Mouse (Mus musculus): ENCODE data around the gene Ankmy1.

- TF ChIP-seq CTCF (IDR thresholded peaks at IDR 0.05; ENCODE audit: low read depth, low read length) (no peak), POLR2A (IDR thresholded peaks at IDR 0.05; ENCODE audit: extremely low read depth, insufficient read depth, low read length) (no peak)
These were observed 45.3 kb upstream of the Ankmy1 start for GRCm38 (mm10) chr1:92947966-92948365.

Data from liver, adult 2 months (tissue).